Mouse (Mus musculus): ENCODE data around the gene Lhx5. TPM values are rescaled to one million over a fixed set of nuclear protein-coding genes. Genes with fewer than 3 reads are reported as not detected.

The Lhx5 gene
- polyA plus RNA-seq, 1 experiment, result not detected

DNA sequence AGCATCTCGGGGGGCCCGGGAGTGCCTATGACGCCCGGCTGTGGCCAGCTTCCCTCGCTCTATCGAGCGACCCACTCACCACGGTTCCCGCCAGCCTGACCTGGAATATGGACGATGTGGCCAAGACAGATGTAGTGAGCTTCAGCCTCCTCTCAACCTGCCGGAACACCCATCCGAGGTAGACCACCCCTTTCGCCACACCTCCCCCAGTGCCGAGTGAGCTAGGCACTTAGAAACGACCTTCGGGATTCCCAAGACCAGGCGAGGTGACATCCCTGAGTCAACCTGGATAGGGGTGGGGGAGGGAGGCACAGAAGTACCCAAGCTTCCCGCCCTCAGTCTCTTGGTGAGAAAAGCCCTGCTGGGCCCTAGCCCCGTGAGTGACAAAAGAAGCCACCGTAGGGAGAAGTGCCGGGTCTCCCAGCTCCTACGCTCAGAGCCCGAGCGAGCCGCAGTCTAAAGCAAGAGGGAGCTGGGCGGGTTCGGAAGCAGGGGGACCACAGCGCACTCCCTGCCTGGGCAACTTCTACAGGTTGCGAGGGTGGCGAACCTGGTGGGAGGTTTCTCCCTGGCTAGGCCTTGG is 407 bp upstream of the Lhx5 start:
- no peak for TF ChIP-seq POLR2A (IDR thresholded peaks at IDR 0.05; ENCODE audit: low read depth, low read length)
- no peak for TF ChIP-seq CTCF (IDR thresholded peaks at IDR 0.05; ENCODE audit: extremely low read depth, insufficient read depth, insufficient read length, insufficient replicate concordance)
- H3K4me1 ChIP-seq (ENCODE audit: control insufficient read depth, insufficient read depth, insufficient read length), result 0 out of 2 replicates have a peak, but pooled peaks cover 4% of the 10 kb centered on the region
- H3K36me3 ChIP-seq (ENCODE audit: control insufficient read depth, insufficient read depth, low read length), result no peaks in the 10 kb centered on the region
- WGBS, result 8% methylated on average over 30 of the region's 30 CpGs
- no peak overlapping the region for H3K27ac ChIP-seq (ENCODE audit: insufficient read depth, low read length)
- no peak for DNase-seq (ENCODE audit: low read depth in 1 of 2, low spot score in 2 of 2)
- peaks cover 47% of the 10 kb centered on the region for H3K27me3 ChIP-seq (ENCODE audit: control insufficient read depth, insufficient read depth, low read length)
- no peak overlapping the region for H3K4me3 ChIP-seq (ENCODE audit: extremely low read depth, insufficient read depth, insufficient read length)

DNA sequence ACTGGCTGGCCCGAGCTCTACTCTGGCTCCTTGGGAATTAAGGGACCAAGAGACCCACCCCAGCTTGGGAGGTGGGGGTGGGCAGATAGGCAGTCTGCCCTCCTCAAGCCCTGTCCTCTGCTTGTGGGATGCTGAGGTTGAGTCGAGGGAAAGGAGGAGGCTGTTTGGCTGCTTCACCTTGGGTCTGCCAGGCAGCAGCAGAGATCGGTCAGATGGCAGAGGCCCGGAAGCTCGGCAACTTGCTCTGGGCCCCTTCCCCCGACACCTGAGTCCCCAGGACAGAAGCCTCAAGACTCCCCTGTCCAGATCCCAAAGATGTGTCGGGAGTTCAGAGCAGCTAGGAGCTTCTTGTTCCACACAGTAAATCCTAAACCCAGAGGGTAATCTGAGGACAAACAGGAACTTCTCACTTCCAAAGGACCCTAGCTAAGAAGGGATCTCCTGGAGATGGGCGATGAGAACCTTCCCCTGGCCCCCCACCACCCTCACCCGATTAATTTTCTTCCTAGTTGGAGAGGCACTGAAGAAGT is 1.1 kb downstream of the Lhx5 start:
- Histone ChIP-seq H3K36me3 (ENCODE audit: control insufficient read depth, insufficient read depth, low read length) (no peaks in the 10 kb centered on the region), H3K27me3 (ENCODE audit: control insufficient read depth, insufficient read depth, low read length) (peaks cover 46% of the 10 kb centered on the region), H3K4me1 (ENCODE audit: control insufficient read depth, insufficient read depth, insufficient read length) (0 out of 2 replicates have a peak, but pooled peaks cover 4% of the 10 kb centered on the region), H3K4me3 (ENCODE audit: extremely low read depth, insufficient read depth, insufficient read length) (no peak overlapping the region), H3K27ac (ENCODE audit: insufficient read depth, low read length) (no peak overlapping the region)
- TF ChIP-seq POLR2A (IDR thresholded peaks at IDR 0.05; ENCODE audit: low read depth, low read length) (no peak), CTCF (IDR thresholded peaks at IDR 0.05; ENCODE audit: extremely low read depth, insufficient read depth, insufficient read length, insufficient replicate concordance) (no peak)
- 5% methylated on average over 9 of the region's 9 CpGs for WGBS
- no peak for DNase-seq (ENCODE audit: low read depth in 1 of 2, low spot score in 2 of 2)

DNA sequence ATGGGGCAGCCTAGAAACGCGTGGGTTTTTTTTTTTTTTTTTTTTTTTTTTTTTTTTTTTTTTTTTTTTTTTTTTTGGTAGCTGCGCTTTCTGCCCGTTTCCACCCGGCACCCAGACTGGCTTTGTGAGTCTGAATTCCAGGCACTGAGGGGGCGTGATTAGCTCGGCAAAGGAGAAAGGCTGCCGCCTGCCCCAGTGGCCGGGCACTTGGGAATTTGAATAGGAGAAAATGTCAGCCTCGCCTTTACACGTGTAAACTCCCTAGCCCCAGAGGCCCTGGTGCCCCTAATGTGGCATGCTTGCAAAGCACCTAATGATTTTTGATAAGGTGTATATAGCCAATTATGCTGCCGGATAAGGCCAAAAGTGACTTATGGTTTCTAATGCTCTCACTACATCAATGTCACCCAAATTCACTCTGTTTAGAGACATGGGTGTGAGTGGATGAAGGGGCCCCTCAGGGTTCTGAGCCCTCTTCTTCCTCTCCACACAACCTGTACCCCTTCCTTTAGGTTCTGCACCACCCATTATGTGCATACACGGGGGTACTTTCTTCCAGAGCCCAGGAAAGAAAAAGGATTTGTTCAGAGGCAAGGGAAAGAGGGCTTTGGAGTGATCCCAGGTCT is 1.7 kb downstream of the Lhx5 start:
- no peak for DNase-seq (ENCODE audit: low read depth in 1 of 2, low spot score in 2 of 2)
- TF ChIP-seq POLR2A (IDR thresholded peaks at IDR 0.05; ENCODE audit: low read depth, low read length), result no peak
- TF ChIP-seq CTCF (IDR thresholded peaks at IDR 0.05; ENCODE audit: extremely low read depth, insufficient read depth, insufficient read length, insufficient replicate concordance), result no peak
- peaks cover 48% of the 10 kb centered on the region for H3K27me3 ChIP-seq (ENCODE audit: control insufficient read depth, insufficient read depth, low read length)
- H3K27ac ChIP-seq (ENCODE audit: insufficient read depth, low read length), result no peak overlapping the region
- H3K36me3 ChIP-seq (ENCODE audit: control insufficient read depth, insufficient read depth, low read length), result no peaks in the 10 kb centered on the region
- WGBS, result 11% methylated on average over 13 of the region's 13 CpGs
- no peak overlapping the region for H3K4me3 ChIP-seq (ENCODE audit: extremely low read depth, insufficient read depth, insufficient read length)
- 0 out of 2 replicates have a peak, but pooled peaks cover 4% of the 10 kb centered on the region for H3K4me1 ChIP-seq (ENCODE audit: control insufficient read depth, insufficient read depth, insufficient read length)

DNA sequence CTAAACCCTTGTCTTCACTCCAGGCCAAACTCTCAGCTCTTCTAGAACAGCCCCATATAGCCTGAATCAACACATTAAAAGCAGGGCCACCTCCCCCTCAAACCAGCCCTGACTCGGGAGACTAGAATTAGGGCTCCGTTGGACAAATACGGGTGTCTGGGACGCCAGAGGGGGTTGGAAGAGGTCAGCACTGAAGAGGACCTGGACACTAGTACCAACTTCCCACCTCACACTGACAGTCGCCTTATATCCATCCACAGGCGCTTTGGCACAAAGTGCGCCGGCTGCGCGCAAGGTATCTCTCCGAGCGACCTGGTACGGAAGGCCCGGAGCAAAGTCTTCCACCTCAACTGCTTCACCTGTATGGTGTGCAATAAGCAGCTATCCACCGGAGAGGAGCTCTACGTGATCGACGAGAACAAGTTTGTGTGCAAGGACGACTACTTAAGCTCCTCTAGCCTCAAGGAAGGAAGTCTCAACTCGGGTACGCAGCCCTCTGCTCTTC is 2.8 kb downstream of the Lhx5 start:
- no peak overlapping the region for H3K4me3 ChIP-seq (ENCODE audit: extremely low read depth, insufficient read depth, insufficient read length)
- peaks cover 51% of the 10 kb centered on the region for H3K27me3 ChIP-seq (ENCODE audit: control insufficient read depth, insufficient read depth, low read length)
- 9% methylated on average over 21 of the region's 21 CpGs for WGBS

DNA sequence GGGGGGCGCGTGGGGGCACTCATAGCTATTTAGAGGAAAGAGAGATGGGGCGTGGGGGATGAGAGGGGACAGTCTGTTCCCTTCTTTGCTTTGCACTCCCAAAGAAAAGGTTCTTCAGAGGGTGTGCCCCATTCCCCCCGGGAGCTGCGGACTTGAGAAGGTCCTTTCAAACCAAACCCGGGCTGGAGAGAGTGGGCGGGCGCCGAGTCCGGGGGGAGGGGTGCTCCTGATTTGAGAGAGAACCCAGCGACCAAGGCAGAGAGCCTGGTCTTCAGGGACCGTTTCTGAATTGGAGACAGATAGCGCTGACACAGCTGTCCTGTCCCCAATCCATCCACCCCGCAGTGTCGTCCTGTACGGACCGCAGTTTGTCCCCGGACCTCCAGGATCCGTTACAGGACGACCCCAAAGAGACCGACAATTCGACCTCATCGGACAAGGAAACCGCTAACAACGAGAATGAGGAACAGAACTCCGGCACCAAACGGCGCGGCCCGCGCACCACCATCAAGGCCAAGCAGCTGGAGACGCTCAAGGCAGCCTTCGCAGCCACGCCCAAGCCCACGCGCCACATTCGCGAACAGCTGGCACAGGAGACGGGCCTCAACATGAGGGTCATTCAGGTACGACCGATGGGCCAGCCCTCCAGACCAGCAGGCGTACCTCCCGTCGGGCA is 3.6 kb downstream of the Lhx5 start:
- Histone ChIP-seq H3K4me1 (ENCODE audit: control insufficient read depth, insufficient read depth, insufficient read length) (0 out of 2 replicates have a peak, but pooled peaks cover 5% of the 10 kb centered on the region), H3K4me3 (ENCODE audit: extremely low read depth, insufficient read depth, insufficient read length) (no peak overlapping the region), H3K27ac (ENCODE audit: insufficient read depth, low read length) (no peak overlapping the region), H3K27me3 (ENCODE audit: control insufficient read depth, insufficient read depth, low read length) (peaks cover 52% of the 10 kb centered on the region), H3K36me3 (ENCODE audit: control insufficient read depth, insufficient read depth, low read length) (no peaks in the 10 kb centered on the region)
- no peak for DNase-seq (ENCODE audit: low read depth in 1 of 2, low spot score in 2 of 2)
- 4% methylated on average over 44 of the region's 44 CpGs for WGBS
- TF ChIP-seq CTCF (IDR thresholded peaks at IDR 0.05; ENCODE audit: extremely low read depth, insufficient read depth, insufficient read length, insufficient replicate concordance), result no peak
- TF ChIP-seq POLR2A (IDR thresholded peaks at IDR 0.05; ENCODE audit: low read depth, low read length), result no peak

More for the DNA sequence above, 2.8 kb downstream of the Lhx5 start:
- TF ChIP-seq POLR2A (IDR thresholded peaks at IDR 0.05; ENCODE audit: low read depth, low read length) (no peak), CTCF (IDR thresholded peaks at IDR 0.05; ENCODE audit: extremely low read depth, insufficient read depth, insufficient read length, insufficient replicate concordance) (no peak)
- DNase-seq (ENCODE audit: low read depth in 1 of 2, low spot score in 2 of 2), result no peak
- no peaks in the 10 kb centered on the region for H3K36me3 ChIP-seq (ENCODE audit: control insufficient read depth, insufficient read depth, low read length)
- no peak overlapping the region for H3K27ac ChIP-seq (ENCODE audit: insufficient read depth, low read length)
- 0 out of 2 replicates have a peak, but pooled peaks cover 4% of the 10 kb centered on the region for H3K4me1 ChIP-seq (ENCODE audit: control insufficient read depth, insufficient read depth, insufficient read length)

DNA sequence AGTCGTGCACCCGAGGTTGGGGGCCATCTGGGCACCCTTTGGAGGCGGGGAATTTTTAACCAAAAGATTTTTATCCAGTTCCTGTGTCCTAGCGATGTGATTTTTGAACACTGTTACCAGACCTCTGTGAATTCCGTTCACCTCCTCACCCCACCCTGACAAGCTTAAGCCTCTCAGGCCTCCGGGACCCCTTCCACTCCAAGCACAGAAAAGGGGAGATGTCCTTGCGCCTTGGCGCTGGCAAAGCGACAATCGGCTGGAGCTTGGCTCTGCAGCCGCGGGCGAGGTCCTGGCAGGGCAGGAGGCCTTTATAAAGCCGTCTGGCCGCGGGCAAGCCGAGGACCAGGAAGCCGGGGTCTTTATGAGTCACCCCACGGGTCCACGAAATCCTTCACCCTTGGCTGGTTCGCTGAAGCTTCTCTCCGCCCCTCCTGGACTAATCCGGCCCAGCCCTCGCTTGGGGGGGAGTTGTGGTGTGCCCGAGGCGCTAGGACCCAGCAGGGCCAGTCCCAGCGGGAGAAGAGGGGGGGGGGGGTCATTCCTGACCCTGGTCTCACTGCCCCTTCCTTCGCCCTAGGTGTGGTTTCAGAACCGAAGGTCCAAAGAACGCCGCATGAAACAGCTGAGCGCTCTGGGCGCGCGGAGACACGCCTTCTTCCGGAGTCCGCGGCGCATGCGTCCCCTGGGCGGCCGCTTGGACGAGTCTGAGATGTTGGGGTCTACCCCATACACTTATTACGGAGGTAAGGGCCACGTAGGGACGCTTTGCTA is 4.4 kb downstream of the Lhx5 start:
- no peaks in the 10 kb centered on the region for H3K36me3 ChIP-seq (ENCODE audit: control insufficient read depth, insufficient read depth, low read length)
- 4% methylated on average over 47 of the region's 47 CpGs for WGBS
- no peak for DNase-seq (ENCODE audit: low read depth in 1 of 2, low spot score in 2 of 2)
- no peak overlapping the region for H3K27ac ChIP-seq (ENCODE audit: insufficient read depth, low read length)
- H3K4me1 ChIP-seq (ENCODE audit: control insufficient read depth, insufficient read depth, insufficient read length), result 0 out of 2 replicates have a peak, but pooled peaks cover 7% of the 10 kb centered on the region
- TF ChIP-seq CTCF (IDR thresholded peaks at IDR 0.05; ENCODE audit: extremely low read depth, insufficient read depth, insufficient read length, insufficient replicate concordance), result no peak
- TF ChIP-seq POLR2A (IDR thresholded peaks at IDR 0.05; ENCODE audit: low read depth, low read length), result no peak
- H3K27me3 ChIP-seq (ENCODE audit: control insufficient read depth, insufficient read depth, low read length), result peaks cover 52% of the 10 kb centered on the region
- peak overlapping the region; percentile 0; the same call in 1 of the 2 replicates for H3K4me3 ChIP-seq (ENCODE audit: extremely low read depth, insufficient read depth, insufficient read length)

All from spleen, adult 2 months (tissue).